Mouse (Mus musculus): ENCODE data around the gene Rpl29. TPM values are rescaled to one million over a fixed set of nuclear protein-coding genes. Genes with fewer than 3 reads are reported as not detected.

Rpl29 gene
- total RNA-seq, 2 experiments from 2014 or later: 282 to 845 TPM

- ATAC-seq (replicated peaks; ENCODE audit: low FRiP score, poor library complexity, severe bottlenecking): no peak
Observed at GRCm38 (mm10) chr9:106453271-106454070, 24.2 kb downstream of the Rpl29 start, which contains the start of gene Pcbp4. Gene Pcbp4 (plus strand): TSS chr9:106453291.

DNA sequence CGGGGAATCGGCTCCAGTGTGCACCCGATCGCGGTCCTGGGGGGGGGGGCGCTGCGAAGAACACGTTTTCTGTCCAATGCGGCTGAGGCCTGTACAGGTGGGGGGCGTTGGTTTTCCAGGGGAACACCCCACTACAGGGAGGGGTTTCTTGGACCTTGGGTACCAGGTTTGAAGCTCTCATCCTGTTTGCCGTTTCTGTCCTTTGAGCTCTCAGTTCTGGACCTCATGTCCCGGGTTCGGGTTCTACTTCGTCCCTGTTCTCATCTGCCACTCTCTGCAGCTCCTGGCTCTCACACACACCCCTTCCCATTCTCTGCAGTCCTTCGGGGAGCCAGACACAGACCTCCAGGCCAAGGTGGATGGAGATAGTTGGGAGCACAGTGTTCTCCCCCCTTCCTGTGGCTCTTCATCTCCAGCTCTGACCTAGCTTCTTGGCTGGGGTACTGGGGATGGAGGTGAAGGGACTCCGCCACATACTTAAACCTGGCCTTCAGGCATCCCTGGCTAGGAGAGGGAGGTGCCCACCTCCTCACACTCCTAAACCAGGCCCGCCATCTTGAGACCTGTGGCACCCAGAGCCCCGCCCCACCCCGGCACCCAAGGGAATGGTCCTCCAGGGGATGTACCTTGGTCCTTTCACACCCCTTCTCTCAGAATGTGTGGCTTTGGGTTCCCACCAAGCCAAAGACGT is 25.0 kb downstream of the Rpl29 start:
- ATAC-seq (replicated peaks; ENCODE audit: low FRiP score, poor library complexity, severe bottlenecking): no peak

- ATAC-seq (replicated peaks; ENCODE audit: low FRiP score, poor library complexity, severe bottlenecking): no peak
Observed at GRCm38 (mm10) chr9:106454888-106455681, 25.8 kb downstream of the Rpl29 start.

DNA sequence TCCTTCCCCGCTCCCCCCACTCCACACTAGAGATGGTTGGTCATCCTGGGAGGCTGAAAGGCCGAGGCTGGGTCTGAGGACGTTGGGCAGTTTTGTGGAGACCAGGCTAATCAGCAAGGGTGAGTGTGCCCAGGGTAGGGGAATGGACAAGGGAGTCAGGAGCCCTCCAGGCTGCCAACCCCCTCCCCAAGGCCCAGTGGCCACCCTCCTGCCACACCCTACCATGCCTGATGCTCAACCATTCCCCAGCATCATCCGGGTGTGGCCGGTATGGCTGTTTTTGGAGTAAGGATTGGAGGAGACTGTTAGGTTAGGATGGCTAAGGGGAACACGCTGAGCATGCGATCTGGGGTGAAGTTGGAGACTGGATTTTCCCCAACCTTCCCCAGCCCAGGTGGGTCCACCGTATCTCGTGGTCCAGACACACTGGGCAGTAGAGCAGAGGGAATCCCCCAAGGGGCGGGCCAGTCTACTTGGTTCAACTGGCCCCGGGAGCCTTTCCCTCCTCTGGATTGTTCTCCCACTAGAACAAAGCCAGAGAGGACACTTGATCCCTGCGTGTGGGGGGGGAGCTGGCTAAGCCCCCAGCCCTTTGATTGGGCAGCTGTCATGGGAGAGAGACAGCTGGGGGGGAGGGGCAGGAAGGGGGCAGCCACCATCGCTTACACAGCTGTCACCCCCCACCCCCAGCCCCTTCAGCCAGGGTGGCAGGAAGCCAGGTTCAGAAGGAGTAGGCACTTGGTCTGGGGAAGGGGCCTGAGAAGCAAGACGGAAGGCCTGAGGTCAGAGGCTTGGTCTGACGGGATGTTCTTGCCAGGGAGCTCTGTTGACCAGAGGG is 27.3 kb downstream of the Rpl29 start:
- no peak for ATAC-seq (replicated peaks; ENCODE audit: low FRiP score, poor library complexity, severe bottlenecking)

DNA sequence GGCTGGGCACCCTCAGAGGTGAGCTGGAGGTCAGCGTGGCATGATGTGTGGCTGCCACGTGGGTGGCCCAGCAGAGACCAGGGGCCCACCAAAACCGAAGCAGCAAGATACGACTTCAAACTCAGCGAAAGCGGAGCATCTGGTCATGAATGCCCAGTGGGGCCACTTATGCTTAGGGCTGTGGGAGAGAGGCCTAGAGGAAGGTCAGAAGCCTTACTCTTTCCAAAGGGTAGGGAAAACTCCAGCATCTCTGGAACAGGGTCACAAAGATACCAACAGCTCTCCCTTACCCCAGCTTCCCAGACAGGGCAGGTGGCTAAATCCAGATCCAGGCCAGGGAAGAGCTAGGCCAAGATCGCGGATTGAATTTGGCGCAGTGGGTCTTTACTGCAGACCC is 27.9 kb downstream of the Rpl29 start:
- no peak for ATAC-seq (replicated peaks; ENCODE audit: low FRiP score, poor library complexity, severe bottlenecking)

GRCm38 (mm10) chr9:106457920-106458319 is 28.7 kb downstream of the Rpl29 start:
- no peak for ATAC-seq (replicated peaks; ENCODE audit: low FRiP score, poor library complexity, severe bottlenecking)

DNA sequence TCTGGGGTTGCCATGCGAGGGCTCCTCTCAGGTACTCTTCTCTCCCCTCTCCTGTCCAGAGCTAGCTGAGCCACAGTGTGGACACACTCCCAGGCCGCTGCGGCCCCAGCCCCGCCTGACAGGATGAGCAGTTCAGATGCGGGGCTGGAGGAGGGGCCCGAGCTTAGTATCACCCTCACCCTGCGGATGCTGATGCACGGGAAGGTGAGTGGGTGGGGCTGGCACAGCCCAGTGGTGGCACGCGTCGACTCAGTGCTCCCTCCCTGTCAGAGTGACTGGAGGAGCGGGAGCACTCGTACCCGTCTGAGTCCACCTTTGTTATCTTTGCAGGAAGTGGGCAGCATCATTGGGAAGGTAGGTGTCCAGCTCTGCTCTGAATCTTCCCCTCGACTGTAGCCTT is 30.7 kb downstream of the Rpl29 start:
- no peak for ATAC-seq (replicated peaks; ENCODE audit: low FRiP score, poor library complexity, severe bottlenecking)

DNA sequence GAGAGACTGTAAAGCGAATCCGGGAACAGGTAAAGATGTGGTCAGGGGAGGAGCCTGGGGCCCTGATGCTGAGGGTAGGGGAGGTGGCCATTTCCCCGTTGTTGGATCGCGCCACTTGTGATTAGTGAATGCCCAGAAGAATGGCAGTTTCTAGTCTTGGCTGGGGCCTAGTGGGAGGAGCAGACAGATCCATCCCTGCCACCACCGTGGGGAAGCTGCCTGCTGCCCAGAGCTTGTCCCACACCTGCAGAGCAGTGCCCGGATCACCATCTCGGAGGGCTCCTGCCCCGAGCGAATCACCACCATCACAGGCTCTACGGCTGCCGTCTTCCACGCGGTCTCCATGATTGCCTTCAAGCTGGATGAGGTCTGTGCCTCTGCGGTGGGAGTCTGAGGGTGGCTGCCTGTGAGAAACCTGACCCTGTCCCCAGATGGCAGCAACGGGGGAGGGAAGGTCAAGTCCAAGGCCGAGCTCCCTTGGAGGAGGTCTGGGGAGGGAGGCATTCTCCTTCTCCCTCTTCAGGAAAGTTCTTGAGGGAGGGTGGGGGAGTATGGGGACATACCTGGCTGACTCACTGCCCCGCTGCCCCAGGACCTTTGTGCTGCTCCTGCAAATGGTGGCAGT is 31.3 kb downstream of the Rpl29 start:
- ATAC-seq (replicated peaks; ENCODE audit: low FRiP score, poor library complexity, severe bottlenecking): no peak

DNA sequence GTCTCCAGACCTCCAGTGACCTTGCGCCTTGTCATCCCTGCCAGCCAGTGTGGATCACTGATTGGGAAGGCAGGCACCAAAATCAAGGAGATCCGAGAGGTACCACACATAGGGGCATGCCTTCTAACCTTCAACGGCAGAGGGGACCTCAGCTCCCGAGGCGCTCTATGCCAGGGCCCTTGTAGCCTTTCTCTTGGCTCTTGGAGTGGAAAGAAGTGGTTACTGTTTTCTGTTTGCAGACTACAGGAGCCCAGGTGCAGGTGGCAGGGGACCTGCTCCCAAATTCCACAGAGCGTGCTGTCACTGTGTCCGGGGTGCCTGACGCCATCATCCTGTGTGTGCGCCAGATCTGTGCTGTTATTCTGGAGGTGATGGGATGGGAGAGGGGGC is 31.8 kb downstream of the Rpl29 start:
- no peak for ATAC-seq (replicated peaks; ENCODE audit: low FRiP score, poor library complexity, severe bottlenecking)

DNA sequence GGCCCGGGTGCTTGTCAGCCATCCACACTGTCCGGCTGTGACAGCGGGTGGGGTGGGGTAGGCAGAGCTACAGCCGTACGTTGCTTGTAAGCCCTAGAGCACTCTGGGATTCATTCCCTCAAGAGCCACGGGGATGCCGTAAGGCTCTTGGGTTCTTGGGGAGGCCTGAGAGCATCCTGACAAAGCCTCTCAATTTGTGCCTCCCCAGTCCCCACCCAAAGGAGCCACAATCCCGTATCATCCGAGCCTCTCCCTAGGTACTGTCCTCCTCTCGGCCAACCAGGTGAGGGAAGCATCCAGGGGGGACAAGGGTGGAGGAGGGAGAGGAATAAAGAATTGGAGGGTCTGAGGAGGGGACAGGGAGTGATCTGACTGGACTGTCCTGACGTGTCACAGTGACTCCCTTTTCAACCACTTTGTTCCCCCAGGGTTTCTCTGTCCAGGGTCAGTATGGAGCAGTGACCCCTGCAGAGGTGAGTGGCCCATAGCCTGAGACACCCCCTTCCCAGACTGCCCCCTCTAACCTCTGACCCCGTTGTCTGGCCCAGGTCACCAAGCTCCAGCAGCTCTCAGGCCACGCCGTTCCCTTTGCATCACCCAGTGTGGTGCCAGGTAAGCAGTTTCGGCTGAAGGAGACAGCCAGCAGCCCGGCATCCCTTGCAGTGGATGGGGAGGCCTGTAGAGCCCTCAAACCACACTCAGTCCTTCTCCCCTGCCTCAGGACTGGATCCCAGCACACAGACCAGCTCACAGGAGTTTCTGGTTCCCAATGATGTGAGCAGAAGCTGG is 32.6 kb downstream of the Rpl29 start:
- no peak for ATAC-seq (replicated peaks; ENCODE audit: low FRiP score, poor library complexity, severe bottlenecking)

DNA sequence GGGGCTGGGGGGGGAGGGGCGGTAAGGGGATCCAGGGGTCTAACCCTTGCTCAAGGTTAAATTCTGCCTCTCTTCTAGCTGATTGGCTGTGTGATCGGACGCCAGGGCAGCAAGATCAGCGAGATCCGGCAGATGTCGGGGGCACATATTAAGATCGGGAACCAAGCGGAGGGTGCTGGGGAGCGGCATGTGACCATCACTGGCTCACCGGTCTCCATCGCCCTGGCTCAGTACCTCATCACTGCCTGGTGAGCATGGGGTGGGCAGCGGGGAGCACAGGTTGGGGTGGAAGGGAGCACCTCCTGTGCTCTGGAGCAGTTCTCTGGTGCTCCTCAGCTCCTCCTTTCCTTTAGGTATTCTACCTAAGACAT is 33.2 kb downstream of the Rpl29 start:
- no peak for ATAC-seq (replicated peaks; ENCODE audit: low FRiP score, poor library complexity, severe bottlenecking)

GRCm38 (mm10) chr9:106463122-106464063 is 34.1 kb downstream of the Rpl29 start:
- no peak for ATAC-seq (replicated peaks; ENCODE audit: low FRiP score, poor library complexity, severe bottlenecking)

DNA sequence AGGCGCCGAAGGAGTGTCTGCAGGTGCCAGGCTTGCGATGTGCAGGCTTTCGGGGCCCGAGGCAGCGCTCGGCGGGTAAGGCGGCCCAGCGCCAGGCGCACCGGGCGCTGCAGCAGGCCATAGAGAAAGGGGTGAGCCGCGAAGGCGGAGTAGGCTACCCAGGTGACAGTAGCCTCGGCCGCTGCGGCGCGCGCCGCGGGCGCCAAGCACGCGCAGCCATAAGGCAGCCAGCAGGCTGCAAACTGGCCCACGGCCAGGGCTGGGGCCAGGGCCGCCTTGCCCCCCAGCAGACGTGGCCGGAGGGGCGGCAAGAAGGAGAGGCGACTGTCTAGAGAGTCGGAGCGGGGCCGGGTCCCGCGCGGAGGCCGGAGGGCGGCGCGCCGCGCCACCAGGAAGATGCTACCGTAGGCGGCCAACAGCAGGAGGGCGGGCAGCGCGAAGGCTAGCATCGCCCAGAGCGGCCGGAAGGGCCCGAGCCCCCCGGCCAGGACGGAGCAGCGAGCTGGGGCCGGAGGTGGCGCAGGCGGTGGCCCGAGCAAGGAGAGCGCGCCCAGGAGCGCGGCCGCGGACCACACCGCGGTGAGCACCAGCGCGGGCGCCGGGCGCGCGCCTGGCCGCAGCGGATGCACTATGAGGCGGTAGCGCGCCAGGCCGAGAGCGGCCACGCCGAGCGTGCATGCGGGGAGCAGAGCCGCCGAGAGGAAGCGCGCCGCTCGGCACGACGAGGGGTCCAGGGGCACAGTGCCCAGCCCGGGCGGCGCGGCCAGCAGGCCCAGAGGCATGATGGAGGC is 35.7 kb downstream of the Rpl29 start:
- no peak for ATAC-seq (replicated peaks; ENCODE audit: low FRiP score, poor library complexity, severe bottlenecking)

GRCm38 (mm10) chr9:106465571-106466200 is 36.4 kb downstream of the Rpl29 start, which contains the start of gene Gpr62:
Gene Gpr62 (minus strand): TSS chr9:106465938.
- ATAC-seq (replicated peaks; ENCODE audit: low FRiP score, poor library complexity, severe bottlenecking): no peak

- no peak for ATAC-seq (replicated peaks; ENCODE audit: low FRiP score, poor library complexity, severe bottlenecking)
Observed at GRCm38 (mm10) chr9:106466721-106467120, 37.5 kb downstream of the Rpl29 start.

DNA sequence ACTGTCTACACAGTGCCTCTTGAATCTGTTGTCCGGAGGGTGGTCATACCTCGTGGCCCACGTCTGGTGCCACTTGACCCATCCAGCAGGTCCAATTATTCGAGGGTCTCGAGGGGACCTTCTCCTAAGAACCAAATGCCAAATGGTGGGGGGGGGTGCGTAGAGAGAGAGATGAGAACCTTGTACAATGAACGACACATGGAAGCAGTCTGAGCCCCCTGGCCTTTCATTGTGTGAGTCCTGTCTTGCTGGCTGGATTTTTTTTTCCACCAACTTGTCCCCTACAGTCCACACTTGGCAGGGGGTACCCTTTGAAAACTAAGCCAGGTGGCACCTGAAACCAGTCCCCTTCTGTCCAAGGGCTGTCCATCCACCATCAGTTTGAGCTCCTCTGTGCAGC is 38.5 kb downstream of the Rpl29 start:
- no peak for ATAC-seq (replicated peaks; ENCODE audit: low FRiP score, poor library complexity, severe bottlenecking)

Data from erythroblast, adult 5-6 weeks (primary cell).